In genomic region chr5:131301526-131301925, GRCm38 (mm10) we compare ENCODE assay signal across 17 mouse cellular contexts.
"Had no signal": no experiment of that assay in that cellular context is flagged by ENCODE, and none has a peak within 500 bp of the region (broad histone marks: within the 10 kb centered on the region; RNA-seq: fewer than 3 reads in every experiment).

No protein-coding gene starts in this region.

- H3K27ac ChIP-seq: midbrain, embryonic 10.5 days; midbrain, embryonic 12.5 days; neural tube, embryonic 13.5 days; neural tube, embryonic 15.5 days had no signal

- H3K36me3 ChIP-seq: midbrain, embryonic 10.5 days; midbrain, embryonic 12.5 days; neural tube, embryonic 13.5 days; neural tube, embryonic 15.5 days had no signal

- ATAC-seq: midbrain, embryonic 16.5 days had no signal

- H3K4me3 ChIP-seq: midbrain, embryonic 10.5 days; midbrain, embryonic 12.5 days; myocyte; neural tube, embryonic 13.5 days; neural tube, embryonic 15.5 days had no signal

- H3K4me2 ChIP-seq: lung, embryonic 14.5 days; midbrain, embryonic 12.5 days; neural tube, embryonic 13.5 days had no signal

- H3K9ac ChIP-seq: lung, embryonic 14.5 days; midbrain, embryonic 12.5 days; neural tube, embryonic 13.5 days; neural tube, embryonic 15.5 days had no signal

- H3K9me3 ChIP-seq: midbrain, embryonic 10.5 days; midbrain, embryonic 12.5 days; neural tube, embryonic 13.5 days; neural tube, embryonic 15.5 days had no signal

- H3K27me3 ChIP-seq: neural tube, embryonic 15.5 days had no signal

- DNase-seq: lung, adult 18-20 months; lung, embryonic 14.5 days; lung, postnatal 10 days; lung, postnatal 4 days; midbrain, embryonic 14.5 days; retina, postnatal 1 day; right cerebral cortex, postnatal 14 days; spleen, adult 18-20 months; thymus, adult 2 months; thymus, postnatal 25 days; thymus, postnatal 4 days had no signal
